Mouse (Mus musculus): Measurements from ENCODE around the gene Tmprss7.

- TF ChIP-seq CTCF (IDR thresholded peaks at IDR 0.05; ENCODE audit: control insufficient read depth, insufficient read depth, low read length) = no peak
- no peak for TF ChIP-seq POLR2A (IDR thresholded peaks at IDR 0.05; ENCODE audit: borderline replicate concordance, control insufficient read depth, low read depth, low read length)
Observed at GRCm38 (mm10) chr16:45632420-45632819, 61.0 kb downstream of the Tmprss7 start.

All from bone marrow, adult 2 months (tissue).